Comparison of ENCODE assay signal across 16 mouse cellular contexts in genomic region chr2:90292741-90293140, GRCm38 (mm10).
"Had no signal": no experiment of that assay in that cellular context is flagged by ENCODE, and none has a peak within 500 bp of the region (broad histone marks: within the 10 kb centered on the region; RNA-seq: fewer than 3 reads in every experiment).

Gene Olfr1272, minus strand, starts transcription at chr2:90292841.

- DNase-seq: heart, postnatal 10 days; heart, postnatal 14 days; heart, postnatal 36 days; heart, postnatal 4 days; kidney, adult 11 months; kidney, adult 18-20 months; kidney, adult 2 months; kidney, adult 8-10 months; kidney, adult 9 months; kidney, postnatal 10 days; kidney, postnatal 14 days; kidney, postnatal 25 days; kidney, postnatal 36 days; kidney, postnatal 4 days; layer of hippocampus, adult 9-11 months; layer of hippocampus, postnatal 36 days had no signal
